Mouse (Mus musculus) ES-E14 (cell line): ENCODE measurements around the gene Il12rb1. TPM values are rescaled to one million over a fixed set of nuclear protein-coding genes. Genes with fewer than 3 reads are reported as not detected.

Experiments used
- DNase-seq: peaks from one replicate; pipeline ENCODE4 v3.0.0-alpha.2; 2013; ENCODE audit warnings: low read depth, low spot score
- H3K27ac ChIP-seq: 2 replicates; pipeline ENCODE4 v1.5.1; 2012; ENCODE audit warnings: low read depth, mild to moderate bottlenecking, low read length, moderate library complexity, mixed read lengths; ENCODE audit not compliant: poor library complexity, insufficient read depth, severe bottlenecking
- H3K36me3 ChIP-seq: 2 replicates; pipeline ENCODE4 v1.6.1; 2012; ENCODE audit warnings: mild to moderate bottlenecking, low read length, moderate library complexity, mixed read lengths; ENCODE audit not compliant: control insufficient read depth, poor library complexity, insufficient read depth, severe bottlenecking
- H3K4me1 ChIP-seq, 2 experiments: fragments of 150-350 bp in 1 of 2; sonication (generic) in 1 of 2; 2 replicates each; pipeline ENCODE4 v1.6.1; 2012; ENCODE audit warnings: low read length in 2 of 2, mild to moderate bottlenecking in 1 of 2, mixed read lengths in 1 of 2; ENCODE audit not compliant: control insufficient read depth in 2 of 2, insufficient read depth in 2 of 2, poor library complexity in 1 of 2
- H3K4me3 ChIP-seq, 2 experiments: fragments of 150-350 bp in 1 of 2; sonication (generic) in 1 of 2; 2 replicates each; pipeline ENCODE4 v1.5.1; 2012; ENCODE audit warnings: low read length in 2 of 2, low read depth in 1 of 2, mild to moderate bottlenecking in 1 of 2, mixed read lengths in 1 of 2; ENCODE audit not compliant: insufficient read depth in 1 of 2, poor library complexity in 1 of 2, severe bottlenecking in 1 of 2
- H3K9ac ChIP-seq: 2 replicates; pipeline ENCODE4 v1.6.1; 2012; ENCODE audit warnings: low read depth, mild to moderate bottlenecking, low read length, mixed read lengths; ENCODE audit not compliant: poor library complexity, insufficient read depth, severe bottlenecking
- H3K9me3 ChIP-seq: fragments of 150-350 bp; sonication (generic); 2 replicates; pipeline ENCODE4 v1.6.1; 2012; ENCODE audit warnings: low read depth, mild to moderate bottlenecking, low read length; ENCODE audit not compliant: control insufficient read depth, insufficient read depth
- CHD2 ChIP-seq: IDR thresholded peaks from 2 replicates; pipeline ENCODE4 v1.6.1; 2014; ENCODE audit warnings: mild to moderate bottlenecking, low read depth, low read length, inconsistent platforms
- HCFC1 ChIP-seq: IDR thresholded peaks from 2 replicates; pipeline ENCODE4 v1.6.1; 2012; ENCODE audit warnings: low read length, inconsistent platforms, borderline replicate concordance; ENCODE audit not compliant: insufficient read depth
- MAFK ChIP-seq: IDR thresholded peaks from 2 replicates; pipeline ENCODE4 v1.6.1; 2014; ENCODE audit warnings: mild to moderate bottlenecking, low read depth, low read length, inconsistent platforms; ENCODE audit not compliant: insufficient read depth
- ZC3H11A ChIP-seq: IDR thresholded peaks from 2 replicates; pipeline ENCODE4 v1.6.1; 2012; ENCODE audit warnings: low read depth, mild to moderate bottlenecking, inconsistent platforms, low read length, borderline replicate concordance
- ZNF384 ChIP-seq: IDR thresholded peaks from 2 replicates; pipeline ENCODE4 v1.6.1; 2012; ENCODE audit warnings: low read depth, low read length, inconsistent platforms
- in situ Hi-C, 2 experiments: fragments of 600-800 bp; cut with MboI; formaldehyde crosslinking; loops; one replicate each; pipeline ENCODE4 v1.15.1; 2025; ENCODE audit warnings: low sequenced_read_pairs in 2 of 2, inconsistent platforms in 1 of 2; ENCODE audit not compliant: unreplicated experiment in 2 of 2
- total RNA-seq: library from RNA; depleted of rRNA; stranded (reverse); fragments of 300-350 nt; gene quantifications from 2 replicates; pipeline ENCODE4 v1.2.3, GENCODE M21; 2012

Il12rb1 gene
- total RNA-seq, 1 experiment, result 1.2 TPM

GRCm38 (mm10) chr8:70823802-70824201, 15.6 kb downstream of the Il12rb1 start:
- Histone ChIP-seq H3K27ac (no peak overlapping the region), H3K36me3 (no peaks in the 10 kb centered on the region), H3K9ac (no peak overlapping the region), H3K4me3 (no peak overlapping the region), H3K9me3 (no peaks in the 10 kb centered on the region), H3K4me1 (peaks cover 0 to 6% of the 10 kb centered on the region in 2 experiments; a peak in 1 of 4 replicates)
- TF ChIP-seq MAFK, result no peak
- no peak for TF ChIP-seq ZC3H11A
- TF ChIP-seq CHD2, result no peak
- no peak for TF ChIP-seq ZNF384
- no peak for TF ChIP-seq HCFC1
- DNase-seq, result no peak
- in situ Hi-C loops, result no loop called here

- no peak overlapping the region for H3K4me3 ChIP-seq
- H3K9me3 ChIP-seq, result no peaks in the 10 kb centered on the region
- no peak for TF ChIP-seq HCFC1
- no peak for TF ChIP-seq MAFK
- no peak for TF ChIP-seq ZNF384
- no peak for TF ChIP-seq ZC3H11A
- H3K27ac ChIP-seq, result no peak overlapping the region
- H3K9ac ChIP-seq, result no peak overlapping the region
- no peak for DNase-seq
- H3K36me3 ChIP-seq, result no peaks in the 10 kb centered on the region
- peaks cover 0 to 6% of the 10 kb centered on the region in 2 experiments; a peak in 1 of 4 replicates for H3K4me1 ChIP-seq
- in situ Hi-C loops, result no loop called here
These were observed 17.6 kb downstream of the Il12rb1 start for GRCm38 (mm10) chr8:70825816-70826215.

GRCm38 (mm10) chr8:70827010-70827409, 18.8 kb downstream of the Il12rb1 start:
- no peaks in the 10 kb centered on the region for H3K36me3 ChIP-seq
- no peak overlapping the region for H3K27ac ChIP-seq
- DNase-seq, result no peak
- in situ Hi-C loops, result no loop called here
- peaks cover 0 to 4% of the 10 kb centered on the region in 2 experiments; a peak in 1 of 4 replicates for H3K4me1 ChIP-seq
- H3K9ac ChIP-seq, result no peak overlapping the region
- H3K4me3 ChIP-seq, result no peak overlapping the region
- TF ChIP-seq HCFC1, result no peak
- no peak for TF ChIP-seq ZC3H11A
- no peak for TF ChIP-seq CHD2
- TF ChIP-seq MAFK, result no peak
- no peak for TF ChIP-seq ZNF384
- no peaks in the 10 kb centered on the region for H3K9me3 ChIP-seq

- no peak for DNase-seq
- Histone ChIP-seq H3K4me3 (no peak overlapping the region), H3K9me3 (no peaks in the 10 kb centered on the region), H3K36me3 (no peaks in the 10 kb centered on the region), H3K27ac (no peak overlapping the region), H3K4me1 (peaks cover 0 to 4% of the 10 kb centered on the region in 2 experiments; a peak in 1 of 4 replicates), H3K9ac (no peak overlapping the region)
- TF ChIP-seq MAFK (no peak), CHD2 (no peak), ZNF384 (no peak), ZC3H11A (no peak), HCFC1 (no peak)
- in situ Hi-C loops, result no loop called here
These were observed 19.5 kb downstream of the Il12rb1 start for GRCm38 (mm10) chr8:70827796-70828195.

GRCm38 (mm10) chr8:70831517-70831916, 23.3 kb downstream of the Il12rb1 start:
- peaks cover 0 to 8% of the 10 kb centered on the region in 2 experiments; a peak in 2 of 4 replicates for H3K4me1 ChIP-seq
- in situ Hi-C loops, result no loop called here
- DNase-seq, result no peak
- no peaks in the 10 kb centered on the region for H3K9me3 ChIP-seq
- peaks cover 11% of the 10 kb centered on the region for H3K36me3 ChIP-seq
- no peak for TF ChIP-seq ZNF384
- TF ChIP-seq MAFK, result no peak
- TF ChIP-seq HCFC1, result no peak
- no peak for TF ChIP-seq CHD2
- TF ChIP-seq ZC3H11A, result no peak
- H3K9ac ChIP-seq, result no peak overlapping the region
- H3K27ac ChIP-seq, result no peak overlapping the region
- H3K4me3 ChIP-seq, result no peak overlapping the region
